Mouse (Mus musculus): ENCODE data around the gene Zmym4. TPM values are rescaled to one million over a fixed set of nuclear protein-coding genes. Genes with fewer than 3 reads are reported as not detected.

The Zmym4 gene
- polyA plus RNA-seq, 1 experiment from 2014 or later = 31.3 TPM

DNA sequence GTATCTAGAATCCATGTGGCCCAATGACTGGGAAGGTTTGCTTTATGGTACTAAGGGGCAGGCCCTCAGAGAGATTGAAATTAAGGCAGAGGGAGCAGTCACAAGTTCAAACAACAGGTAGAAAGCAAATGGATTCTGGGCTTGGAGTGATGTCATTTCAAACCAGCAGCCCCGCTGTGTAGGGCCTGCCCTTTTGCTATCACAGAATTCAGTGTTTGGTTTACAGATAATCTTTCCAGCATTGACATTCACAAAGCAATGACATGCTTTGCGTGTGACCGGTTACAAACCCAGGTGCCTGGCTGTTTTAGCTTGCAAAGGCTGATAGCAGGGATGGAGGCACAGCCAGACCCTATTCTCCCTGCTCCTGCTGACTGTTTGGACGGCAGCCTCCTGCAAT lies 122.3 kb downstream of the Zmym4 start:
- H3K36me3 ChIP-seq (replicated peaks; ENCODE audit: control insufficient read depth, insufficient read depth) = peaks cover 83% of the 10 kb centered on the region
- WGBS = 89% methylated on average over 4 of the region's 4 CpGs
- ATAC-seq (ENCODE audit: low FRiP score) (no peak), DNase-seq (ENCODE audit: low spot score) (no peak)
- no peak overlapping the region for H3K4me2 ChIP-seq (replicated peaks)
- H3K9ac ChIP-seq = no peak overlapping the region
- H3K27ac ChIP-seq = no peak overlapping the region
- no peak overlapping the region for H3K4me3 ChIP-seq (replicated peaks; ENCODE audit: low read length)
- H3K9me3 ChIP-seq (ENCODE audit: control insufficient read depth, low read length) = no peaks in the 10 kb centered on the region
- H3K27me3 ChIP-seq (ENCODE audit: control insufficient read depth, insufficient read depth, low read length) = no peaks in the 10 kb centered on the region
- H3K4me1 ChIP-seq (replicated peaks; ENCODE audit: control insufficient read depth, insufficient read depth, low read length) = no peaks in the 10 kb centered on the region

GRCm38 (mm10) chr4:126842911-126843310 lies 125.0 kb downstream of the Zmym4 start:
- H3K4me1 ChIP-seq (replicated peaks; ENCODE audit: control insufficient read depth, insufficient read depth, low read length) = no peaks in the 10 kb centered on the region
- H3K27me3 ChIP-seq (ENCODE audit: control insufficient read depth, insufficient read depth, low read length) = no peaks in the 10 kb centered on the region
- DNase-seq (ENCODE audit: low spot score) = no peak
- H3K9ac ChIP-seq = no peak overlapping the region
- no peak overlapping the region for H3K4me3 ChIP-seq (replicated peaks; ENCODE audit: low read length)
- H3K4me2 ChIP-seq (replicated peaks) = no peak overlapping the region
- ATAC-seq (ENCODE audit: low FRiP score) = no peak
- peaks cover 69% of the 10 kb centered on the region for H3K36me3 ChIP-seq (replicated peaks; ENCODE audit: control insufficient read depth, insufficient read depth)
- 68% methylated on average over 3 of the region's 3 CpGs for WGBS
- no peak overlapping the region for H3K27ac ChIP-seq
- no peaks in the 10 kb centered on the region for H3K9me3 ChIP-seq (ENCODE audit: control insufficient read depth, low read length)

- DNase-seq (ENCODE audit: low spot score) = no peak
- WGBS = 91% methylated on average over 15 of the region's 15 CpGs
- Histone ChIP-seq H3K9me3 (ENCODE audit: control insufficient read depth, low read length) (no peaks in the 10 kb centered on the region), H3K27me3 (ENCODE audit: control insufficient read depth, insufficient read depth, low read length) (no peaks in the 10 kb centered on the region), H3K4me3 (replicated peaks; ENCODE audit: low read length) (no peak overlapping the region), H3K36me3 (replicated peaks; ENCODE audit: control insufficient read depth, insufficient read depth) (peaks cover 66% of the 10 kb centered on the region), H3K4me1 (replicated peaks; ENCODE audit: control insufficient read depth, insufficient read depth, low read length) (no peaks in the 10 kb centered on the region), H3K27ac (no peak overlapping the region), H3K4me2 (replicated peaks) (no peak overlapping the region), H3K9ac (no peak overlapping the region)
- ATAC-seq (ENCODE audit: low FRiP score) = no peak
Measured at GRCm38 (mm10) chr4:126840996-126841560, 126.9 kb downstream of the Zmym4 start.

DNA sequence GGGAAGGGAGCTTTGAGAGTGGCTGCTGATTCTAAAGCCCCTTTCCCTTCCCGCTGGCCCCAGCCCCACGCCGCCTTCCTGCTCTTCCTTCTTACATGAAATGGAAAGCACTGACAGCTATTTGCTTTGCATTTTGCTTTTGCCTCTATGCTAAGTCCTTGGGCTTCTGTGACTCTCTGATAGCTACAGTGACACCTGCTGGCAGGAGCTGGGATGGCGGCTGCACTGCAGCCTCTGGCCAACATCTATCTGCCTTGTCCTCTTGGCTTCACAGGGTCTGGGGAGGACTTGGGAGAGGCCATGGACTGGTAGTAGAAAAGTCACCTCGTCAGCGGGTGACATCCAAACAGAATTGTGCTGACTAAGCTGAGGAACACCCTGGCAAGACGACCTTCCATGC lies 128.1 kb downstream of the Zmym4 start:
- DNase-seq (ENCODE audit: low spot score) = peak; percentile 94
- no peak overlapping the region for H3K27ac ChIP-seq
- no peak overlapping the region for H3K4me2 ChIP-seq (replicated peaks)
- no peaks in the 10 kb centered on the region for H3K27me3 ChIP-seq (ENCODE audit: control insufficient read depth, insufficient read depth, low read length)
- no peak overlapping the region for H3K9ac ChIP-seq
- peaks cover 70% of the 10 kb centered on the region for H3K36me3 ChIP-seq (replicated peaks; ENCODE audit: control insufficient read depth, insufficient read depth)
- 13% methylated on average over 7 of the region's 7 CpGs for WGBS
- H3K4me3 ChIP-seq (replicated peaks; ENCODE audit: low read length) = no peak overlapping the region
- no peaks in the 10 kb centered on the region for H3K4me1 ChIP-seq (replicated peaks; ENCODE audit: control insufficient read depth, insufficient read depth, low read length)
- ATAC-seq (ENCODE audit: low FRiP score) = peak; percentile 21; the same call in 1 of the 2 replicates
- H3K9me3 ChIP-seq (ENCODE audit: control insufficient read depth, low read length) = no peaks in the 10 kb centered on the region

DNA sequence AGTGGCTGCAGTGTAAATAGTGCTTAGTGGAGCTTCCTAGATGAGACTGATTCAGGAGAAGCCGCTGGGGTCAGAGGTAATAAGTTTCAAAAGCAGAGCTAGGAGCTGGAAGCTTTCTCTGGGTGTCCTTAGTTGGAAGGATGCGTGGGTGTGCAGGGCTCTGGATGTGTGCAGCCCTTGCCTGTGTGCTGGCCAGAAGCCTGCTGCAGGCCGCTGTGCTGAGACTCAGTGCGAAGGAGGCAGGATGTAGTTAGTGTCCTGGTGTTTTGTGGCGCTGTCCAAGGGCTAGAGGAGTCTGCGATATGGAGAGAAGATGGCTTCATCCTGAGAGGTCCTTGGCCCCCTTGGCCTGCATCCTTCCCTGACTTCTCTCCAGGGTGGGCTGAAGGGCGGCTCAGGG lies 129.1 kb downstream of the Zmym4 start:
- ATAC-seq (ENCODE audit: low FRiP score) (no peak), DNase-seq (ENCODE audit: low spot score) (no peak)
- Histone ChIP-seq H3K36me3 (replicated peaks; ENCODE audit: control insufficient read depth, insufficient read depth) (peaks cover 70% of the 10 kb centered on the region), H3K4me1 (replicated peaks; ENCODE audit: control insufficient read depth, insufficient read depth, low read length) (no peaks in the 10 kb centered on the region), H3K9me3 (ENCODE audit: control insufficient read depth, low read length) (no peaks in the 10 kb centered on the region), H3K9ac (no peak overlapping the region), H3K4me2 (replicated peaks) (no peak overlapping the region), H3K4me3 (replicated peaks; ENCODE audit: low read length) (no peak overlapping the region), H3K27ac (no peak overlapping the region), H3K27me3 (ENCODE audit: control insufficient read depth, insufficient read depth, low read length) (no peaks in the 10 kb centered on the region)
- WGBS = 89% methylated on average over 7 of the region's 7 CpGs

DNA sequence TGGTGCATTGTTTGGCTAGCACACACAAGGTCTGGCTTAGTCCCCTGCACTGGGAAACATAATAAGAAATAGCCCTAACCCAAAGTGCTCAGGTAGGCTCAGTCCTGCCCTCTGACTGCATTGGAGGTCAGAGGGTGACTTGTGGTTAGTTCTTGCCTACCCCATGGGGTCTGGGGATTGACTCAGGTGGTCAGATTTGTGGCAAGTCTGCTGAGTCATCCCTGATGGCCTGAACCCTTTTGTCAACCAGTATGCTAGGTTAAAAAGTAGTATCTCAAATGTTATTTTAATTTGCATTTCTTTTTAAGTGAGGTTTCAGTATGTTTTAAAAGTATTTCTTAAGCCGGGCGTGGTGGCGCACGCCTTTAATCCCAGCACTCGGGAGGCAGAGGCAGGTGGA lies 136.8 kb downstream of the Zmym4 start:
- DNase-seq (ENCODE audit: low spot score) (no peak), ATAC-seq (ENCODE audit: low FRiP score) (no peak)
- H3K27ac ChIP-seq = no peak overlapping the region
- no peaks in the 10 kb centered on the region for H3K9me3 ChIP-seq (ENCODE audit: control insufficient read depth, low read length)
- no peak overlapping the region for H3K4me2 ChIP-seq (replicated peaks)
- H3K4me1 ChIP-seq (replicated peaks; ENCODE audit: control insufficient read depth, insufficient read depth, low read length) = no peaks in the 10 kb centered on the region
- no peaks in the 10 kb centered on the region for H3K27me3 ChIP-seq (ENCODE audit: control insufficient read depth, insufficient read depth, low read length)
- H3K4me3 ChIP-seq (replicated peaks; ENCODE audit: low read length) = no peak overlapping the region
- WGBS = over 99% methylated on average over 5 of the region's 5 CpGs
- no peak overlapping the region for H3K9ac ChIP-seq
- H3K36me3 ChIP-seq (replicated peaks; ENCODE audit: control insufficient read depth, insufficient read depth) = peaks cover 62% of the 10 kb centered on the region

- no peaks in the 10 kb centered on the region for H3K9me3 ChIP-seq (ENCODE audit: control insufficient read depth, low read length)
Measured at GRCm38 (mm10) chr4:126823917-126824316, 144.0 kb downstream of the Zmym4 start.

GRCm38 (mm10) chr4:126822891-126823882 lies 144.7 kb downstream of the Zmym4 start:
- Histone ChIP-seq H3K36me3 (replicated peaks; ENCODE audit: control insufficient read depth, insufficient read depth) (peaks cover 27% of the 10 kb centered on the region), H3K4me1 (replicated peaks; ENCODE audit: control insufficient read depth, insufficient read depth, low read length) (no peaks in the 10 kb centered on the region), H3K9me3 (ENCODE audit: control insufficient read depth, low read length) (no peaks in the 10 kb centered on the region), H3K4me2 (replicated peaks) (no peak overlapping the region), H3K27ac (peak overlapping the region; percentile 38; the same call in 1 of the 2 replicates), H3K27me3 (ENCODE audit: control insufficient read depth, insufficient read depth, low read length) (no peaks in the 10 kb centered on the region), H3K4me3 (replicated peaks; ENCODE audit: low read length) (no peak overlapping the region), H3K9ac (no peak overlapping the region)
- ATAC-seq (ENCODE audit: low FRiP score) = peak; percentile 68; the same call in 1 of the 2 replicates
- no peak for DNase-seq (ENCODE audit: low spot score)
- WGBS = 56% methylated on average over 9 of the region's 9 CpGs

More at GRCm38 (mm10) chr4:126823917-126824316, 144.0 kb downstream of the Zmym4 start:
- H3K4me1 ChIP-seq (replicated peaks; ENCODE audit: control insufficient read depth, insufficient read depth, low read length) = no peaks in the 10 kb centered on the region
- H3K27me3 ChIP-seq (ENCODE audit: control insufficient read depth, insufficient read depth, low read length) = no peaks in the 10 kb centered on the region
- no peak overlapping the region for H3K4me2 ChIP-seq (replicated peaks)
- H3K36me3 ChIP-seq (replicated peaks; ENCODE audit: control insufficient read depth, insufficient read depth) = peaks cover 25% of the 10 kb centered on the region
- DNase-seq (ENCODE audit: low spot score) = no peak
- H3K4me3 ChIP-seq (replicated peaks; ENCODE audit: low read length) = no peak overlapping the region
- no peak overlapping the region for H3K9ac ChIP-seq
- no peak overlapping the region; the same call in 1 of the 2 replicates for H3K27ac ChIP-seq
- no peak for ATAC-seq (ENCODE audit: low FRiP score)
- WGBS = 86% methylated on average over 5 of the region's 5 CpGs

DNA sequence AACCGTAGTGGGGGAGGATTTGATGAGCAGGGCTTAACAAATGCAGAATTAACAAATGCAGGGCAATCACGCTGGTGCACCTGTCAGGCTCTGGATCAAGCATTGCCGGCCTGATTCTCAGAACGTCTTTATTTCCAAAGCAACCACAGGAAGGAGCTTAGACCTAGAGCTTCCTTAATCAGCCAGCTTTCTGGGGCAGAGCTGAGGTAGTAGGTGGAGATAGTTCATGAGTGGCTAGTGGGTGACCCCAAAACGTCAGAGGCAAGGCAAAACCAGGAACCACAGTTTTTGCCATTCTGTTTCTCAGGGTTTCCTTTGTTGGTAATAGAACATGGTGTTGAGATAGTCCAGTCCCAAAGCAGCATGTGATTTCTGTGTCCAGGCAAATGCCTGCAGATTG lies 153.1 kb downstream of the Zmym4 start:
- no peak overlapping the region for H3K4me2 ChIP-seq (replicated peaks)
- H3K4me1 ChIP-seq (replicated peaks; ENCODE audit: control insufficient read depth, insufficient read depth, low read length) = no peaks in the 10 kb centered on the region
- no peak overlapping the region for H3K27ac ChIP-seq
- H3K36me3 ChIP-seq (replicated peaks; ENCODE audit: control insufficient read depth, insufficient read depth) = peaks cover 41% of the 10 kb centered on the region
- WGBS = 75% methylated on average over 5 of the region's 5 CpGs
- no peaks in the 10 kb centered on the region for H3K27me3 ChIP-seq (ENCODE audit: control insufficient read depth, insufficient read depth, low read length)
- DNase-seq (ENCODE audit: low spot score) (no peak), ATAC-seq (ENCODE audit: low FRiP score) (no peak)
- H3K9ac ChIP-seq = no peak overlapping the region
- H3K9me3 ChIP-seq (ENCODE audit: control insufficient read depth, low read length) = no peaks in the 10 kb centered on the region
- no peak overlapping the region for H3K4me3 ChIP-seq (replicated peaks; ENCODE audit: low read length)

Data from hindbrain, embryonic 14.5 days (tissue).